Mouse (Mus musculus) brain, adult 2 months (tissue): ENCODE results near the gene Vmn1r95.
"Not testable (repeated sequence)": the region's sequence is repeated elsewhere in the genome, so short reads cannot be mapped to it uniquely, and the experiment has no call there.

ENCODE experiments used
- DNase-seq: peaks from one replicate; pipeline ENCODE4 v3.0.0; 2011; ENCODE audit warnings: low read depth, low spot score

Vmn1r95 gene

DNA sequence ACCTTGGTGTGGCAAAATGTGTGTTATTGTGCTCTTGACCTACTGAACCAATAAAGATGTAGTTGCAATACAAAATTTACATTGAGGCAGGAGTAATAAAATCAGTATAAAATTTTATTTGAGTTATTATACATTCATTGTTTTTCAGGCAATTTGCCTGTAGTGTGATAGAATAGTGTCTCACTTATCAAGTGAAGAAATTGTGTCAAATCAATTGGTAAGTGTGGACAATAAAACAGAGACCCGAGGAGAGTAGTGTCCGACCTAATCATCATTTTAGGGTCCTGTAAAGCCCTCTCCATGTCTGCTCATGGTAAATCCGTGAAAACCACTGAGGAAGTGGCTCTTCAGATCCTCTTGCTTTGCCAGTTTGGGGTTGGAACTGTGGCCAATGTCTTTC lies at the start of gene Vmn1r95:
Gene Vmn1r95 (plus strand): TSS at position 301 of the 400 bp plus-strand sequence.
- not testable (repeated sequence) for DNase-seq

DNA sequence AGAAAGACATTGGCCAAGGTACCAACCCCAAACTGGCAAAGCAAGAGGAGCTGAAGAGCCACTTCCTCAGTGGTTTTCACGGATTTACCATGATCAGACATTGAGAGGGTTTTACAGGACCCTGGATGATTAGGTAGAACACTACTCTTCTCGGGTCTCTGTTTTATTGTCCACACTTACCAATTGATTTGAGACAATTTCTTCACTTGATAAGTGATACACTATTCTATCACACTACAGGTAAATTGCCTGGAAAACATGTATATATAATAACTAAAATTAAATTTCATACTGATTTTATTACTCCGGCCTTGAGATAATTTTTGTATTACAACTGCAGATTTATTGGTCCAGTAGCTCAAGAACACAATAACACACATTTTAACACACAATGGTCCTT lies 25.2 kb upstream of the Vmn1r95 start, which contains the start of gene Vmn1r94:
Gene Vmn1r94 (minus strand): TSS at position 101 of the 400 bp plus-strand sequence.
- not testable (repeated sequence) for DNase-seq

DNA sequence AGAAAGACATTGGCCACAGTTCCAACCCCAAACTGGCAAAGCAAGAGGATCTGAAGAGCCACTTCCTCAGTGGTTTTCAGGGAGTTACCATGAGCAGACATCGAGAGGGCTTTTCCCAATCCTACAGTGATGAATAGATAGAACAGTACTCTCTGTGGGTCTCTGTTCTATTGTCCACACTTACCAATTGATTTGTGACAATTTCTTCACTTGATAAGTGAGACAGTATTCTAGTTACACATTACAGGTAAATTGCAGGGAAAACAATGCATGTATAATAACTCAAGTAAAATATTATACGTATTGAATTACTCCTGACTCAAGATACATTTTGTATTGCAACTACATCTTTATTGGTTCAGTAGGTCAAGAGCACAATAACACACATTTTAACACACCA lies 12.0 kb downstream of the Vmn1r95 start, which contains the start of gene Gm6164:
Gene Gm6164 (minus strand): TSS at position 101 of the 400 bp plus-strand sequence.
- not testable (repeated sequence) for DNase-seq

DNA sequence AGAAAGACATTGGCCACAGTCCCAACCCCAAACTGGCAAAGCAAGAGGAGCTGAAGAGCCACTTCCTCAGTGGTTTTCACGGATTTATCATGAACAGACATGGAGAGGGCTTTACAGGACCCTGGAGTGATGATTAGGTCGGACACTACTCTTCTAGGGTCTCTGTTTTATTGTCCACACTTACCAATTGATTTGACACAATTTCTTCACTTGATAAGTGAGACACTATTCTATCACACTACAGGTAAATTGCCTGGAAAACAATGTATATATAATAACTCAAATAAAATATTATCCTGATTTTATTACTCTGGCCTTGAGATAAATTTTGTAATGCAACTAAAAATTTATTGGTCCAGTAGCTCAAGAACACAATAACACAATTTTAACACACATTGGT lies 40.2 kb downstream of the Vmn1r95 start, which contains the start of gene Gm4498:
Gene Gm4498 (minus strand): TSS at position 101 of the 400 bp plus-strand sequence.
- DNase-seq, result not testable (repeated sequence)
